Mouse (Mus musculus) hindbrain, embryonic 10.5 days (tissue): Measurements from ENCODE around the gene Rnf214. TPM values are rescaled to one million over a fixed set of nuclear protein-coding genes. Genes with fewer than 3 reads are reported as not detected.

Source experiments
- DNase-seq: peaks from one replicate; pipeline ENCODE4 v3.0.0-alpha.2; 2017; ENCODE audit warnings: low spot score
- H3K27ac ChIP-seq: fragments of 300-500 bp; sonication (generic); 2 replicates; pipeline ENCODE4 v1.5.1; 2016; ENCODE audit warnings: mild to moderate bottlenecking, moderate library complexity
- H3K27me3 ChIP-seq: fragments of 300-500 bp; sonication (generic); 2 replicates; pipeline ENCODE4 v1.6.1; 2016; ENCODE audit warnings: mild to moderate bottlenecking; ENCODE audit not compliant: poor library complexity, insufficient read depth, severe bottlenecking
- H3K36me3 ChIP-seq: fragments of 300-500 bp; sonication (generic); 2 replicates; pipeline ENCODE4 v1.6.1; 2016; ENCODE audit warnings: mild to moderate bottlenecking, moderate library complexity
- H3K4me1 ChIP-seq: fragments of 300-500 bp; sonication (generic); replicated peaks from 2 replicates; pipeline ENCODE4 v1.6.1; 2016; ENCODE audit warnings: mild to moderate bottlenecking
- H3K4me3 ChIP-seq: fragments of 300-500 bp; sonication (generic); 2 replicates; pipeline ENCODE4 v1.5.1; 2016; ENCODE audit warnings: mild to moderate bottlenecking, moderate library complexity
- H3K9me3 ChIP-seq: fragments of 300-500 bp; sonication (generic); 2 replicates; pipeline ENCODE4 v1.6.1; 2016; ENCODE audit warnings: mild to moderate bottlenecking, moderate library complexity
- WGBS: fragments of 180-500 bp; shearing (Covaris S2); methylation state at CpG from one replicate; pipeline ENCODE4 v1.1.7; 2016; 5-methylcytosine and 5-hydroxymethylcytosine counted together
- polyA plus RNA-seq: library from polyadenylated mRNA; unstranded; fragments of >200 nt; fragmentation: Nextera tagmentation; extraction: Ambion mirVana; gene quantifications from 2 replicates; pipeline ENCODE4 v1.2.1, GENCODE M21; 2016

The Rnf214 gene
- polyA plus RNA-seq, 1 experiment from 2014 or later = 84.1 TPM

- WGBS = 93% methylated on average over 9 of the region's 9 CpGs
- no peak for DNase-seq
- H3K27me3 ChIP-seq = no peaks in the 10 kb centered on the region
These were observed 91.6 kb downstream of the Rnf214 start for GRCm38 (mm10) chr9:45815113-45815512.

More at GRCm38 (mm10) chr9:45815113-45815512, 91.6 kb downstream of the Rnf214 start:
- peaks cover 47% of the 10 kb centered on the region for H3K36me3 ChIP-seq
- H3K4me1 ChIP-seq = no peaks in the 10 kb centered on the region
- H3K9me3 ChIP-seq = no peaks in the 10 kb centered on the region
- no peak overlapping the region for H3K4me3 ChIP-seq
- no peak overlapping the region for H3K27ac ChIP-seq

Other genes starting within 250 kb of the Rnf214 start
- gene Cep164, start 78.2 kb downstream of the Rnf214 start, polyA plus RNA-seq = 16.0 and 20.9 TPM in 2 replicates
- gene Bace1, start 68.3 kb downstream of the Rnf214 start, polyA plus RNA-seq = 24.0 and 29.6 TPM in 2 replicates
- 20.4 and 25.7 TPM in 2 replicates for gene Pcsk7, start 414 bp downstream of the Rnf214 start, polyA plus RNA-seq
- 23.0 and 34.8 TPM in 2 replicates for gene Tagln, start 29.1 kb upstream of the Rnf214 start, polyA plus RNA-seq
- gene Sidt2, start 48.3 kb upstream of the Rnf214 start, polyA plus RNA-seq = 26.3 and 28.3 TPM in 2 replicates
- gene Pafah1b2, start 105.8 kb upstream of the Rnf214 start, polyA plus RNA-seq = 275 and 282 TPM in 2 replicates
- gene Sik3, start 105.9 kb upstream of the Rnf214 start, polyA plus RNA-seq = 6.1 and 7.1 TPM in 2 replicates